Comparison of ENCODE assay signal across 20 mouse cellular contexts in genomic region chr5:142912739-142913138, GRCm38 (mm10). TPM values are rescaled to one million over a fixed set of nuclear protein-coding genes. Genes with fewer than 3 reads are reported as not detected.
A peak's percentile ranks its signal among the peaks of the same experiment; 100 is the strongest.
DNase-seq lines count a peak whose midpoint lies in the region; ATAC-seq and TF ChIP-seq lines count a peak whose summit lies in the region.
"Had no signal": no experiment of that assay in that cellular context is flagged by ENCODE, and none has a peak within 500 bp of the region (broad histone marks: within the 10 kb centered on the region; RNA-seq: fewer than 3 reads in every experiment).

No protein-coding gene starts in this region.

- TF ChIP-seq POLR2A in myocyte (IDR thresholded peaks at IDR 0.05; ENCODE audit: insufficient read length, low read depth) = no peak

- H3K4me3 ChIP-seq in intestine, embryonic 16.5 days (ENCODE audit: low read length) = no peak overlapping the region
- no peak overlapping the region for H3K4me3 ChIP-seq in intestine, embryonic 15.5 days (replicated peaks)
- H3K4me3 ChIP-seq in liver, embryonic 13.5 days (replicated peaks) = no peak overlapping the region
- no peak overlapping the region for H3K4me3 ChIP-seq in myocyte
- H3K4me3 ChIP-seq in hindbrain, postnatal 0 days (ENCODE audit: low read length) = no peak overlapping the region
- H3K4me3 ChIP-seq in midbrain, embryonic 13.5 days (replicated peaks) = no peak overlapping the region
- H3K4me3 ChIP-seq: embryonic facial prominence, embryonic 12.5 days; limb, embryonic 12.5 days had no signal

- no peak overlapping the region for H3K9ac ChIP-seq in intestine, embryonic 16.5 days (ENCODE audit: low read depth, low read length)
- H3K9ac ChIP-seq in intestine, embryonic 15.5 days = no peak overlapping the region
- H3K9ac ChIP-seq in liver, embryonic 13.5 days = 0 out of 2 replicates have a peak overlapping the region, but pooled peaks have one; percentile 19
- no peak overlapping the region for H3K9ac ChIP-seq in hindbrain, postnatal 0 days (replicated peaks; ENCODE audit: low read length)
- no peak overlapping the region for H3K9ac ChIP-seq in midbrain, embryonic 13.5 days (replicated peaks)
- H3K9ac ChIP-seq: embryonic facial prominence, embryonic 12.5 days; hindbrain, embryonic 14.5 days; limb, embryonic 12.5 days had no signal

- peak; percentile 48 for DNase-seq in A20 (ENCODE audit: low read depth, low spot score)
- no peak for DNase-seq in liver, embryonic 13.5 days
- no peak for DNase-seq in hindbrain, postnatal 0 days (ENCODE audit: low spot score)
- DNase-seq in spleen, postnatal 10 days (ENCODE audit: low spot score in 2 of 2) = no peak
- DNase-seq: adrenal gland, adult 2 months; cerebellum, adult 11-12 months; kidney, adult 2 months; kidney, postnatal 25 days; midbrain, embryonic 14.5 days; spleen, adult 18-20 months; thymus, postnatal 14 days had no signal

- no peak for ATAC-seq in intestine, embryonic 16.5 days
- no peak for ATAC-seq in intestine, embryonic 15.5 days
- peak; percentile 14; the same call in 1 of the 2 replicates for ATAC-seq in liver, embryonic 13.5 days (ENCODE audit: low read depth)
- no peak for ATAC-seq in hindbrain, postnatal 0 days
- ATAC-seq in midbrain, embryonic 13.5 days = no peak
- ATAC-seq: forebrain, embryonic 16.5 days had no signal

- H3K27me3 ChIP-seq in intestine, embryonic 16.5 days (replicated peaks; ENCODE audit: control insufficient read depth, insufficient read depth, low read length) = no peaks in the 10 kb centered on the region
- H3K27me3 ChIP-seq in intestine, embryonic 15.5 days (replicated peaks) = no peaks in the 10 kb centered on the region
- no peaks in the 10 kb centered on the region for H3K27me3 ChIP-seq in liver, embryonic 13.5 days
- H3K27me3 ChIP-seq in myocyte (ENCODE audit: control insufficient read depth, insufficient read depth, insufficient read length) = no peaks in the 10 kb centered on the region
- H3K27me3 ChIP-seq in hindbrain, postnatal 0 days (ENCODE audit: insufficient read depth, low read length) = no peaks in the 10 kb centered on the region
- no peaks in the 10 kb centered on the region for H3K27me3 ChIP-seq in midbrain, embryonic 13.5 days
- H3K27me3 ChIP-seq: embryonic facial prominence, embryonic 12.5 days; limb, embryonic 12.5 days had no signal

- H3K27ac ChIP-seq in intestine, embryonic 16.5 days (ENCODE audit: low read length) = peak overlapping the region; percentile 52; the same call in 1 of the 2 replicates
- no peak overlapping the region for H3K27ac ChIP-seq in intestine, embryonic 15.5 days
- H3K27ac ChIP-seq in liver, embryonic 13.5 days = peak overlapping the region; percentile 64
- H3K27ac ChIP-seq in hindbrain, postnatal 0 days = no peak overlapping the region
- no peak overlapping the region for H3K27ac ChIP-seq in midbrain, embryonic 13.5 days
- H3K27ac ChIP-seq: embryonic facial prominence, embryonic 12.5 days; hindbrain, embryonic 14.5 days; limb, embryonic 12.5 days had no signal

- H3K4me2 ChIP-seq in intestine, embryonic 16.5 days (ENCODE audit: low read depth, low read length) = no peak overlapping the region
- H3K4me2 ChIP-seq in intestine, embryonic 15.5 days (replicated peaks) = no peak overlapping the region
- H3K4me2 ChIP-seq in liver, embryonic 13.5 days = no peak overlapping the region
- peak overlapping the region; percentile 10 for H3K4me2 ChIP-seq in myocyte (ENCODE audit: low read depth)
- no peak overlapping the region for H3K4me2 ChIP-seq in hindbrain, postnatal 0 days (ENCODE audit: low read depth, low read length)
- H3K4me2 ChIP-seq in midbrain, embryonic 13.5 days (replicated peaks) = no peak overlapping the region
- H3K4me2 ChIP-seq: embryonic facial prominence, embryonic 12.5 days; hindbrain, embryonic 14.5 days; limb, embryonic 12.5 days had no signal

- H3K9me3 ChIP-seq in intestine, embryonic 16.5 days (ENCODE audit: control insufficient read depth, low read length) = no peaks in the 10 kb centered on the region
- H3K9me3 ChIP-seq in intestine, embryonic 15.5 days = no peaks in the 10 kb centered on the region
- no peaks in the 10 kb centered on the region for H3K9me3 ChIP-seq in liver, embryonic 13.5 days (replicated peaks)
- no peaks in the 10 kb centered on the region for H3K9me3 ChIP-seq in hindbrain, postnatal 0 days (ENCODE audit: low read length)
- no peaks in the 10 kb centered on the region for H3K9me3 ChIP-seq in midbrain, embryonic 13.5 days
- H3K9me3 ChIP-seq: embryonic facial prominence, embryonic 12.5 days; limb, embryonic 12.5 days had no signal

- H3K4me1 ChIP-seq in intestine, embryonic 16.5 days (ENCODE audit: control insufficient read depth, insufficient read depth, low read length) = peaks cover 36% of the 10 kb centered on the region
- peaks cover 39% of the 10 kb centered on the region for H3K4me1 ChIP-seq in intestine, embryonic 15.5 days (replicated peaks)
- peaks cover 63% of the 10 kb centered on the region for H3K4me1 ChIP-seq in liver, embryonic 13.5 days (replicated peaks)
- peaks cover 16% of the 10 kb centered on the region for H3K4me1 ChIP-seq in hindbrain, postnatal 0 days (ENCODE audit: insufficient read depth, low read length)
- peaks cover 21% of the 10 kb centered on the region for H3K4me1 ChIP-seq in midbrain, embryonic 13.5 days (replicated peaks)

- no peak for TF ChIP-seq CTCF in hindbrain, postnatal 0 days (IDR thresholded peaks at IDR 0.05; ENCODE audit: low read depth)

- H3K36me3 ChIP-seq in intestine, embryonic 16.5 days (ENCODE audit: control insufficient read depth, insufficient read depth, low read length) = no peaks in the 10 kb centered on the region
- no peaks in the 10 kb centered on the region for H3K36me3 ChIP-seq in intestine, embryonic 15.5 days
- H3K36me3 ChIP-seq in liver, embryonic 13.5 days = no peaks in the 10 kb centered on the region
- no peaks in the 10 kb centered on the region for H3K36me3 ChIP-seq in myocyte (ENCODE audit: control insufficient read depth, insufficient read depth)
- H3K36me3 ChIP-seq in hindbrain, postnatal 0 days (ENCODE audit: insufficient read depth, low read length) = no peaks in the 10 kb centered on the region
- H3K36me3 ChIP-seq in midbrain, embryonic 13.5 days = no peaks in the 10 kb centered on the region
- H3K36me3 ChIP-seq: embryonic facial prominence, embryonic 12.5 days; G1E; limb, embryonic 12.5 days had no signal

- WGBS in intestine, embryonic 16.5 days = 74% methylated on average over 4 of the region's 4 CpGs
- 76% methylated on average over 4 of the region's 4 CpGs for WGBS in intestine, embryonic 15.5 days
- WGBS in liver, embryonic 13.5 days (ENCODE audit: insufficient replicate concordance) = 63% methylated on average over 4 of the region's 4 CpGs
- WGBS in hindbrain, postnatal 0 days = 85% methylated on average over 4 of the region's 4 CpGs
- WGBS in midbrain, embryonic 13.5 days = 85% methylated on average over 4 of the region's 4 CpGs

- H3ac ChIP-seq in myocyte (ENCODE audit: control insufficient read depth, insufficient read length) = no peak overlapping the region

- H3K79me2 ChIP-seq in myocyte (ENCODE audit: control insufficient read depth, insufficient read depth) = peaks cover 8% of the 10 kb centered on the region

TF ChIP-seq in myocyte, 11 proteins besides CTCF, POLR2A, EP300 and RAD21 (continues in another document):
- TF ChIP-seq REST (IDR thresholded peaks at IDR 0.05; ENCODE audit: insufficient read depth, insufficient read length) (no peak), MYOG (IDR thresholded peaks at IDR 0.05; ENCODE audit: control insufficient read depth in 1 of 3, insufficient read depth in 1 of 3, insufficient read length in 2 of 3, low read depth in 2 of 3) (no peak), TCF12 (IDR thresholded peaks at IDR 0.05; ENCODE audit: insufficient read depth, poor library complexity, severe bottlenecking) (no peak), SRF (IDR thresholded peaks at IDR 0.05; ENCODE audit: control insufficient read depth, insufficient read length, low read depth) (no peak), USF1 (IDR thresholded peaks at IDR 0.05; ENCODE audit: low read depth) (no peak), MAX (IDR thresholded peaks at IDR 0.05; ENCODE audit: low read depth) (no peak), MYOD1 (IDR thresholded peaks at IDR 0.05; ENCODE audit: control insufficient read depth in 1 of 3, insufficient read length in 2 of 3, low read depth in 2 of 3) (no peak), TCF3 (IDR thresholded peaks at IDR 0.05; ENCODE audit: insufficient read length, low read depth) (no peak), E2F4 (IDR thresholded peaks at IDR 0.05; ENCODE audit: insufficient read depth) (no peak)

RNA-seq across cellular contexts. Expression of gene Actb, which starts 6.2 kb away (rescaled TPM):
- 14,111 and 16,287 TPM in 2 replicates for polyA plus RNA-seq in intestine, embryonic 16.5 days (2015; fragmentation: Nextera tagmentation; extraction: Ambion mirVana)
- polyA plus RNA-seq in intestine, embryonic 15.5 days (2015; fragmentation: Nextera tagmentation; extraction: Ambion mirVana) = 14,579 and 17,104 TPM in 2 replicates
- 8,250 and 9,425 TPM in 2 replicates for polyA plus RNA-seq in liver, embryonic 13.5 days (2015; fragmentation: Nextera tagmentation; extraction: Ambion mirVana)
- polyA plus RNA-seq in myocyte (2012; fragmentation: generic; extraction: Trizol) = 2,198 TPM
- 5,437 and 5,693 TPM in 2 replicates for total RNA-seq in hindbrain, postnatal 0 days (2014; rRNA removed)
- 15,098 and 15,291 TPM in 2 replicates for polyA plus RNA-seq in hindbrain, postnatal 0 days (2015; fragmentation: Nextera tagmentation; extraction: Ambion mirVana)
- 15,567 and 17,404 TPM in 2 replicates for polyA plus RNA-seq in midbrain, embryonic 13.5 days (2015; fragmentation: Nextera tagmentation; extraction: Ambion mirVana)

RNA-seq across cellular contexts. Expression of gene Fbxl18, which starts 17.5 kb away (rescaled TPM):
- 7.7 and 10.3 TPM in 2 replicates for polyA plus RNA-seq in intestine, embryonic 16.5 days (2015; fragmentation: Nextera tagmentation; extraction: Ambion mirVana)
- polyA plus RNA-seq in intestine, embryonic 15.5 days (2015; fragmentation: Nextera tagmentation; extraction: Ambion mirVana) = 11.1 and 11.4 TPM in 2 replicates
- 3.7 and 4.2 TPM in 2 replicates for polyA plus RNA-seq in liver, embryonic 13.5 days (2015; fragmentation: Nextera tagmentation; extraction: Ambion mirVana)
- 7.6 TPM for polyA plus RNA-seq in myocyte (2012; fragmentation: generic; extraction: Trizol)
- total RNA-seq in hindbrain, postnatal 0 days (2014; rRNA removed) = 68.6 and 73.8 TPM in 2 replicates
- 28.0 and 31.4 TPM in 2 replicates for polyA plus RNA-seq in hindbrain, postnatal 0 days (2015; fragmentation: Nextera tagmentation; extraction: Ambion mirVana)
- polyA plus RNA-seq in midbrain, embryonic 13.5 days (2015; fragmentation: Nextera tagmentation; extraction: Ambion mirVana) = 40.1 and 40.4 TPM in 2 replicates

RNA-seq across cellular contexts. Expression of gene Fscn1, which starts 47.4 kb away (rescaled TPM):
- 120 and 129 TPM in 2 replicates for polyA plus RNA-seq in intestine, embryonic 16.5 days (2015; fragmentation: Nextera tagmentation; extraction: Ambion mirVana)
- 140 and 170 TPM in 2 replicates for polyA plus RNA-seq in intestine, embryonic 15.5 days (2015; fragmentation: Nextera tagmentation; extraction: Ambion mirVana)
- 29.5 and 38.3 TPM in 2 replicates for polyA plus RNA-seq in liver, embryonic 13.5 days (2015; fragmentation: Nextera tagmentation; extraction: Ambion mirVana)
- polyA plus RNA-seq in myocyte (2012; fragmentation: generic; extraction: Trizol) = 180 TPM
- 613 and 715 TPM in 2 replicates for total RNA-seq in hindbrain, postnatal 0 days (2014; rRNA removed)
- polyA plus RNA-seq in hindbrain, postnatal 0 days (2015; fragmentation: Nextera tagmentation; extraction: Ambion mirVana) = 412 and 457 TPM in 2 replicates
- polyA plus RNA-seq in midbrain, embryonic 13.5 days (2015; fragmentation: Nextera tagmentation; extraction: Ambion mirVana) = 555 TPM in 2 replicates
- total RNA-seq: G1E had no signal
- polyA plus RNA-seq: G1E had no signal

Comparison
In these comparisons a context has a peak if more than half of its experiments do, and no peak if none do; other contexts are left out.
1. H3K27ac ChIP-seq: peak in intestine, embryonic 16.5 days (single experiment) and liver, embryonic 13.5 days (single experiment); none in intestine, embryonic 15.5 days (single experiment), hindbrain, postnatal 0 days (single experiment) and midbrain, embryonic 13.5 days (single experiment).